Mouse (Mus musculus): ENCODE measurements at regions not wholly inside any gene's neighbourhood (a gene's known extent, or its start where the extent isn't known, plus 50 kb on each side); places are given as distances from the start of the nearest gene placed in this dataset.

DNA sequence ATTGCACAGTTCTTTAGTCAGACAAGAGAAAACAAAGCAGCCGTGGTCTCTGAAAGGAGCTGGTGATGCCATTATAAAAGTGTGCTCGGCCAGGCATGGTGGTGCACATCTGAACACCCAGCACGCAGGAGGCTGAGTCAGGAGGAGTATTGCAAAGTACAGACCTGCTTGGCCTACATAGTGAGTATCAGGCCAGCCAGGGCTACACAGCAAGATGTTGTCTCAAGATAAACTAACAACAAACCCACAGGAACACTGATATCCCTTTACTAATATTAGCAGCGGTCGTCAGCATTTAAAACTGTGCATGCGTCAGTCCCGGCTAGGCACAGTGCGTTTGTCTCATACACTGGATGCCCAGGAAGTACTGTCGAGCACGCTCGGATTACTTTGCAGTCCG, 64.4 kb upstream of the Slc1a1 start:
- Histone ChIP-seq H3K36me3 (ENCODE audit: control insufficient read depth, insufficient read depth, low read length) (no peaks in the 10 kb centered on the region), H3K9me3 (ENCODE audit: control insufficient read depth, low read length) (no peaks in the 10 kb centered on the region), H3K27ac (replicated peaks; ENCODE audit: low read depth, low read length) (no peak overlapping the region), H3K4me1 (ENCODE audit: control insufficient read depth, insufficient read depth, low read length) (no peaks in the 10 kb centered on the region), H3K4me2 (ENCODE audit: low read depth, low read length) (no peak overlapping the region), H3K9ac (ENCODE audit: low read depth, low read length) (no peak overlapping the region), H3K27me3 (replicated peaks; ENCODE audit: control insufficient read depth, insufficient read depth, low read length) (no peaks in the 10 kb centered on the region), H3K4me3 (ENCODE audit: low read depth, low read length) (no peak overlapping the region)
- DNase-seq (ENCODE audit: low spot score) (no peak), ATAC-seq (ENCODE audit: low read depth) (no peak)
- 84% methylated on average over 12 of the region's 12 CpGs for WGBS

DNA sequence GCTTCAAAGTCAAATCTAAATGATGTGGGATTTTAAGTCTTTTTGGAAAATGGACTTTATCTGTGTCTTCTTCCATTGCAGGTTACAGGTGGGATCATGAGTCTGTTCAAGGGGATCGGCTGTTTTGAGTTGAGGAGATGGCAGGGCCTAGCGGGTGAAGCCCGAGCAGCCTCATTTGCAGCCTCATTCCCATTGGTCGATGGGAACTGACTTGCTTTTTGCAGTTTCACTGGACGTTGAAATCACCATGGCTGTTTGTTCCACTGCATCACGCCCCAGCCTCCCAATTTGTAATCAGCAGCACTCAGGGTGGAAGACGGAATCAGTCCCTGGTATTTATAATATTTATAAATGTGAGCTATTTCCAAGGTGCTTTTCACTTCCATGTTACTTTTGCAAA, 63.0 kb upstream of the Slc1a1 start:
- ATAC-seq (ENCODE audit: low read depth) = no peak
- Histone ChIP-seq H3K27me3 (replicated peaks; ENCODE audit: control insufficient read depth, insufficient read depth, low read length) (no peaks in the 10 kb centered on the region), H3K4me3 (ENCODE audit: low read depth, low read length) (no peak overlapping the region), H3K9ac (ENCODE audit: low read depth, low read length) (no peak overlapping the region), H3K4me1 (ENCODE audit: control insufficient read depth, insufficient read depth, low read length) (no peaks in the 10 kb centered on the region), H3K27ac (replicated peaks; ENCODE audit: low read depth, low read length) (no peak overlapping the region), H3K9me3 (ENCODE audit: control insufficient read depth, low read length) (no peaks in the 10 kb centered on the region), H3K4me2 (ENCODE audit: low read depth, low read length) (no peak overlapping the region), H3K36me3 (ENCODE audit: control insufficient read depth, insufficient read depth, low read length) (no peaks in the 10 kb centered on the region)
- DNase-seq (ENCODE audit: low spot score) = no peak
- 31% methylated on average over 7 of the region's 7 CpGs for WGBS

- Histone ChIP-seq H3K4me2 (ENCODE audit: low read depth, low read length) (no peak overlapping the region), H3K4me3 (ENCODE audit: low read depth, low read length) (no peak overlapping the region), H3K9ac (ENCODE audit: low read depth, low read length) (no peak overlapping the region), H3K9me3 (ENCODE audit: control insufficient read depth, low read length) (no peaks in the 10 kb centered on the region), H3K36me3 (ENCODE audit: control insufficient read depth, insufficient read depth, low read length) (no peaks in the 10 kb centered on the region), H3K4me1 (ENCODE audit: control insufficient read depth, insufficient read depth, low read length) (no peaks in the 10 kb centered on the region), H3K27me3 (replicated peaks; ENCODE audit: control insufficient read depth, insufficient read depth, low read length) (no peaks in the 10 kb centered on the region), H3K27ac (replicated peaks; ENCODE audit: low read depth, low read length) (no peak overlapping the region)
- ATAC-seq (ENCODE audit: low read depth) (no peak), DNase-seq (ENCODE audit: low spot score) (peak; percentile 20)
- 55% methylated on average over 9 of the region's 9 CpGs for WGBS
Measured at GRCm38 (mm10) chr19:28772840-28773570, 61.8 kb upstream of the Slc1a1 start.

GRCm38 (mm10) chr19:28776868-28777267, 58.0 kb upstream of the Slc1a1 start:
- Histone ChIP-seq H3K4me1 (ENCODE audit: control insufficient read depth, insufficient read depth, low read length) (no peaks in the 10 kb centered on the region), H3K27me3 (replicated peaks; ENCODE audit: control insufficient read depth, insufficient read depth, low read length) (no peaks in the 10 kb centered on the region), H3K4me3 (ENCODE audit: low read depth, low read length) (no peak overlapping the region), H3K27ac (replicated peaks; ENCODE audit: low read depth, low read length) (no peak overlapping the region), H3K4me2 (ENCODE audit: low read depth, low read length) (no peak overlapping the region), H3K9me3 (ENCODE audit: control insufficient read depth, low read length) (no peaks in the 10 kb centered on the region), H3K9ac (ENCODE audit: low read depth, low read length) (no peak overlapping the region), H3K36me3 (ENCODE audit: control insufficient read depth, insufficient read depth, low read length) (no peaks in the 10 kb centered on the region)
- WGBS = 31% methylated on average over 4 of the region's 4 CpGs
- ATAC-seq (ENCODE audit: low read depth) (peak; percentile 55; the same call in 1 of the 2 replicates), DNase-seq (ENCODE audit: low spot score) (peak; percentile 75)

DNA sequence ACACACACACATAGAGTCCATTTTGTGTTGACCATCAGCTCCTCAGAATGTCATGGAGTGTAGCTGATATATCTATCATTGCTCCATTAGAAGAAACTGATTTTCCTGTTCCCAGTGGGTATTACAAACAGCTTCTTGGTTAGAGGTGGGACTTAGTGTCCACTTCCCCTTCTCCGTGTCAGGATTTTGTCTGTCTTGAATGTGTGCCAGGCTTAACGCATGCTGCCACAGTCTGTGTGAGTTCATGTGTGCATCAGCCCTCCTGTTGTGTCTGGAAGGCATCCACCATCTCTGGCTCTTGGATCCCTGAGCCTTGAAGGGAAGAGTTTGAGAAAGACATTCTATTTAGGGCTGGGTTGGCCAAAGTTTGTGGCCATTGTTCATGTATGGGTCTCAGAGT, 57.2 kb upstream of the Slc1a1 start:
- H3K27me3 ChIP-seq (replicated peaks; ENCODE audit: control insufficient read depth, insufficient read depth, low read length) = no peaks in the 10 kb centered on the region
- ATAC-seq (ENCODE audit: low read depth) (no peak), DNase-seq (ENCODE audit: low spot score) (no peak)
- H3K9ac ChIP-seq (ENCODE audit: low read depth, low read length) = no peak overlapping the region
- H3K4me3 ChIP-seq (ENCODE audit: low read depth, low read length) = no peak overlapping the region
- no peaks in the 10 kb centered on the region for H3K36me3 ChIP-seq (ENCODE audit: control insufficient read depth, insufficient read depth, low read length)
- H3K4me1 ChIP-seq (ENCODE audit: control insufficient read depth, insufficient read depth, low read length) = no peaks in the 10 kb centered on the region
- H3K9me3 ChIP-seq (ENCODE audit: control insufficient read depth, low read length) = no peaks in the 10 kb centered on the region
- H3K27ac ChIP-seq (replicated peaks; ENCODE audit: low read depth, low read length) = no peak overlapping the region
- WGBS = 61% methylated on average over 2 of the region's 2 CpGs
- no peak overlapping the region for H3K4me2 ChIP-seq (ENCODE audit: low read depth, low read length)

DNA sequence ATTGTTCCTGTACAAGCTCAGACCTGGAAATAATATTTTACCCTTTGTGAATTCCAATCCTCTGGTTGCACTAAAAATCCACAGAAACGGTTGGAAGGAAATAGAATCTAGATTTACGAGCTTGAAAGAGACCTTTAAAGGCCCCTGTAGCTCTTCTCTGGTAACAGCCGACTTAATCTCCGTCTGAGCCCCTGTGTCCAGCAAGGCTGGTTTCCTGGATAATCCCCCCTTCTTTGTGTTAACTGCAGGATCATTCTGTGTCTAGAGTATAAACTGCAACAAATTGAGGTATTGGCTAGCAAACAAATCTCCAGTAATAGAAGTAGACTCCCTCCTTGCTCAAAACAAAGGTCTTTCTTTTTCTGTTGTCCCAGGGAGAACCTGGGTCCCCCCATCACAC, 56.5 kb upstream of the Slc1a1 start:
- no peaks in the 10 kb centered on the region for H3K27me3 ChIP-seq (replicated peaks; ENCODE audit: control insufficient read depth, insufficient read depth, low read length)
- DNase-seq (ENCODE audit: low spot score) (peak; percentile 24), ATAC-seq (ENCODE audit: low read depth) (peak; percentile 57; the same call in 1 of the 2 replicates)
- H3K36me3 ChIP-seq (ENCODE audit: control insufficient read depth, insufficient read depth, low read length) = no peaks in the 10 kb centered on the region
- WGBS = 50% methylated on average over 4 of the region's 4 CpGs
- H3K4me3 ChIP-seq (ENCODE audit: low read depth, low read length) = no peak overlapping the region
- no peaks in the 10 kb centered on the region for H3K4me1 ChIP-seq (ENCODE audit: control insufficient read depth, insufficient read depth, low read length)
- no peaks in the 10 kb centered on the region for H3K9me3 ChIP-seq (ENCODE audit: control insufficient read depth, low read length)
- H3K27ac ChIP-seq (replicated peaks; ENCODE audit: low read depth, low read length) = no peak overlapping the region
- H3K4me2 ChIP-seq (ENCODE audit: low read depth, low read length) = no peak overlapping the region
- H3K9ac ChIP-seq (ENCODE audit: low read depth, low read length) = no peak overlapping the region

DNA sequence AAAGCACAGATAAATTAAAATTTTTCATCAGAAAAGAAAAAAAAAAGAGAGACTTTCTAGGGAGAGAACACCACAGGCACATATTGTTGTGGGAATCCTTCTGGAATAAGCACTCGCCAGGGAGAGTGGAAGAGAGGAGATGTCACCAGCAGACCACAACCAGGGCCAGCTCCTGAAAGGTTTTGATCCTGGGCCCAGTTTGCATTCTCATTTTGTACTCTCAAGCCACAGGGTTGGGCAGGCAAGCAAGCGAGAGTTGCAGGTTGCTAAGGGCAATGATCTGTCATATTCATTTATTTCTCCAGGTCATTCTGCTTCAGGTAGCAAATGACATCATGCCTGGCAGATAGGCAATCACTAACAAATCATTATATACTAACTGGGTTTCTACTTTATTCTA, 52.9 kb upstream of the Slc1a1 start:
- ATAC-seq (ENCODE audit: low read depth) (no peak), DNase-seq (ENCODE audit: low spot score) (no peak)
- Histone ChIP-seq H3K27me3 (replicated peaks; ENCODE audit: control insufficient read depth, insufficient read depth, low read length) (no peaks in the 10 kb centered on the region), H3K36me3 (ENCODE audit: control insufficient read depth, insufficient read depth, low read length) (no peaks in the 10 kb centered on the region), H3K4me1 (ENCODE audit: control insufficient read depth, insufficient read depth, low read length) (no peaks in the 10 kb centered on the region), H3K4me3 (ENCODE audit: low read depth, low read length) (no peak overlapping the region), H3K9me3 (ENCODE audit: control insufficient read depth, low read length) (no peaks in the 10 kb centered on the region), H3K9ac (ENCODE audit: low read depth, low read length) (no peak overlapping the region), H3K27ac (replicated peaks; ENCODE audit: low read depth, low read length) (no peak overlapping the region), H3K4me2 (ENCODE audit: low read depth, low read length) (no peak overlapping the region)
- WGBS = 72% methylated on average over 2 of the region's 2 CpGs
